Mouse (Mus musculus) macrophage (primary cell): ENCODE measurements at regions not wholly inside any gene's neighbourhood (a gene's known extent, or its start where the extent isn't known, plus 50 kb on each side); places are given as distances from the start of the nearest gene placed in this dataset.

Experiments used
- H3K27ac ChIP-seq: fragments of 350-480 bp; formaldehyde crosslinking; 2 replicates; pipeline ENCODE4 v1.9.0; 2021
- H3K36me3 ChIP-seq: fragments of 350-480 bp; formaldehyde crosslinking; 2 replicates; pipeline ENCODE4 v1.9.0; 2021; ENCODE audit errors: inconsistent target
- H3K4me3 ChIP-seq: fragments of 350-480 bp; formaldehyde crosslinking; 2 replicates; pipeline ENCODE4 v1.9.0; 2021; ENCODE audit errors: inconsistent target
- H3K79me2 ChIP-seq: fragments of 350-480 bp; formaldehyde crosslinking; 2 replicates; pipeline ENCODE4 v1.9.0; 2021; ENCODE audit errors: inconsistent target
- WGBS: methylation state at CpG from one replicate; pipeline ENCODE4 v1.1.7; 2026; ENCODE audit warnings: inconsistent platforms; ENCODE audit not compliant: missing documents; 5-methylcytosine and 5-hydroxymethylcytosine counted together

DNA sequence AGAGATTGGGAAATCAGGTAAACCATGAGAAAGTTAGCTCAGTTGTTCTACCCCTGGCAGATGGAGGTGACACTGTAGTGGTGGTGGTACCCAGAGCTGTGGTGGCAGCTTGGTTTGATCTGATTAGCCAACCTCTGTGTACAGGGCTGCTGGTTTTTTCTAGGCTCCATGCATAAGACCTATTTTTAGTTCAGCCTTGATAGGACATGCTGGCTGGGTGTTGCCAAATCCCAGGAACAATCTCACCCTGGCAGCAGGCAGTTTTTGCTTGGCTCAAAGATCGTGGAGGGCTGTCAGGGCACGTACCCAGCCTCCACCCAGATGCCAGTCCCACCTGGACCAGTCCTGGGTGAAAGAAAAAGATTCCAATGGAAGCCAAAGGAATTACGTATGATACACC lies 178.7 kb upstream of the Fggy start:
- Histone ChIP-seq H3K4me3 (no peak overlapping the region), H3K36me3 (no peaks in the 10 kb centered on the region), H3K79me2 (no peaks in the 10 kb centered on the region), H3K27ac (no peak overlapping the region)
- 93% methylated on average over 3 of the region's 3 CpGs for WGBS

DNA sequence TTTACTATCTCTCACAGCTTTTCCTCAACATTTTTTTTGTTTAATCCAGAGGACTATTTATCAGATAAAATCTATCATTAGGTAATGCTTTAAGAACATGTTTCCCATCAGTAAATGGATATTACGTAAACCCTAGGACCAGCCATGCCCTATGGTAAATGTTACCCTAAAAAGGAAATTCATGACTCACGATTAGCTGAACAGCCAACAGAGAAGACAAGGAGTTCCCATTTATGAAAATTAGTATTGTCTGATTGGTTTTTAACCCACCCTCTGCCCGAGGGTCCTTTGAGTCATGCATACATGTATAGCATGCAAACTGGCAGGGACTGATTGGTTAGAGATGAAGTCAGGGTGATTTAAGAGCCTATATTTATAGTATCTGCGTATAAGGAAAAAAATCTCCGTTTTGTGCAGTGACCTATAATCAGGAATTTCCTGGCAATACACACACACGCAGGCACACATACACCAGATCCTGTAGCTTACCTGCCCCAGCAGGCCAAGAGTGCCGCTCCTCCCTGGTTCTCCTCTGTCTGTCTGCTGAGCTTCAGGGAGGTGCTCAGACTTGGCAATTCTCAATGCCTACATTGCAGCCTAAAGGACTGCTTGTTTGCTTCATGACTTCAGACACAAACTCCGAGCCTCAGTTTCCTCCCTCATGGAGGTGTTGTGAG lies 174.0 kb upstream of the Fggy start:
- H3K79me2 ChIP-seq = no peaks in the 10 kb centered on the region
- no peak overlapping the region for H3K27ac ChIP-seq
- H3K4me3 ChIP-seq = no peak overlapping the region
- H3K36me3 ChIP-seq = no peaks in the 10 kb centered on the region
- WGBS = 68% methylated on average over 8 of the region's 8 CpGs

GRCm38 (mm10) chr4:95385552-95385951 lies 171.8 kb upstream of the Fggy start:
- no peak overlapping the region for H3K27ac ChIP-seq

DNA sequence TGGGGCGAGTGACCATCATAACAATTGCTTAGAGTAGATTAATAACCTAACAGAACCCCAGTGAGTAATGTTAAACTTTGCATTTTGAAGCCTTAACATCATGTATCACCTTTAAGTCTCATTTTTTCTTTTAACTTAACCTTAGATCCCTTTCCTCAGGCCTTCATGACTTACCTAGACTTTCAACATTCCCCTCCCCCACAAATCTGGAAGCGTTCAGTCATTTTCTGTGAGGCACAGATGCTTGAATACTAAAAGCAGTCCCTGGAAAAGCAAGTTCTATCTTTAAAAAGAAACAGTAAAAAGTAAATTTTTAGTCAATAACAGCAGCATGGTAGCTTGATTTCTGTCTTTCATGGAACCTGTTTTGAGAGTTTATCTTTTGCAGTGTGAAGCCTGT lies 171.3 kb upstream of the Fggy start:
- 25% methylated on average over 2 of the region's 2 CpGs for WGBS
- Histone ChIP-seq H3K4me3 (no peak overlapping the region), H3K79me2 (no peaks in the 10 kb centered on the region), H3K27ac (no peak overlapping the region), H3K36me3 (no peaks in the 10 kb centered on the region)

More at GRCm38 (mm10) chr4:95385552-95385951, 171.8 kb upstream of the Fggy start:
- H3K79me2 ChIP-seq = no peaks in the 10 kb centered on the region
- no peaks in the 10 kb centered on the region for H3K36me3 ChIP-seq
- H3K4me3 ChIP-seq = no peak overlapping the region
- 40% methylated on average over 7 of the region's 7 CpGs for WGBS

- Histone ChIP-seq H3K36me3 (no peaks in the 10 kb centered on the region), H3K4me3 (no peak overlapping the region)
- 92% methylated on average over 3 of the region's 3 CpGs for WGBS
Observed at GRCm38 (mm10) chr4:95388556-95388955, 168.8 kb upstream of the Fggy start.

DNA sequence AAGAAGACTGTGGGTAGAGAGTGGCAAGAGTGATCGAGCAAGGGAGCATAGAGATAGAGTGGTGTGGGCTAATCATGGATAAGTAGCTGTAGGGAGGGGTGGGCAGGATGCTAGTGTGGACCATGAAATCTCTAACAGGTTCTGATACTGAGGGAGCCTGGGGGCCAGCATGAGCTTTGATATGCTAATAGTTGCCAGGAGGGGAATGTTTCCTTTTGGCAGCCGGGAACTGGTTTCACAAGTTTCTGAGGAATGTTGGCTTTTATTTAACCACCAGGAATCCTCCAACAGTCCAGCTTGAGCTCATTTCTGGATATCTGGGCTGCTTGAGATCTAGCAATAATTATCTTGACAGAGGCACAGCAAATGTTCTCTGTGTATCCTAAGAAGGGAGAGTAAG lies 167.7 kb upstream of the Fggy start:
- no peak overlapping the region for H3K27ac ChIP-seq
- whole genome bisulfite sequencing = 87% methylated on average over 2 of the region's 2 CpGs
- H3K4me3 ChIP-seq = no peak overlapping the region
- H3K36me3 ChIP-seq = no peaks in the 10 kb centered on the region
- H3K79me2 ChIP-seq = no peaks in the 10 kb centered on the region

More at GRCm38 (mm10) chr4:95388556-95388955, 168.8 kb upstream of the Fggy start:
- no peaks in the 10 kb centered on the region for H3K79me2 ChIP-seq
- H3K27ac ChIP-seq = no peak overlapping the region

- no peak overlapping the region for H3K4me3 ChIP-seq
- no peak overlapping the region for H3K27ac ChIP-seq
- H3K36me3 ChIP-seq = no peaks in the 10 kb centered on the region
- no peaks in the 10 kb centered on the region for H3K79me2 ChIP-seq
Observed at GRCm38 (mm10) chr4:95390549-95390948, 166.8 kb upstream of the Fggy start.

GRCm38 (mm10) chr4:95395746-95396145 lies 161.6 kb upstream of the Fggy start:
- no peak overlapping the region for H3K4me3 ChIP-seq
- no peaks in the 10 kb centered on the region for H3K79me2 ChIP-seq
- WGBS = 96% methylated on average over 3 of the region's 3 CpGs
- H3K27ac ChIP-seq = no peak overlapping the region
- H3K36me3 ChIP-seq = no peaks in the 10 kb centered on the region

DNA sequence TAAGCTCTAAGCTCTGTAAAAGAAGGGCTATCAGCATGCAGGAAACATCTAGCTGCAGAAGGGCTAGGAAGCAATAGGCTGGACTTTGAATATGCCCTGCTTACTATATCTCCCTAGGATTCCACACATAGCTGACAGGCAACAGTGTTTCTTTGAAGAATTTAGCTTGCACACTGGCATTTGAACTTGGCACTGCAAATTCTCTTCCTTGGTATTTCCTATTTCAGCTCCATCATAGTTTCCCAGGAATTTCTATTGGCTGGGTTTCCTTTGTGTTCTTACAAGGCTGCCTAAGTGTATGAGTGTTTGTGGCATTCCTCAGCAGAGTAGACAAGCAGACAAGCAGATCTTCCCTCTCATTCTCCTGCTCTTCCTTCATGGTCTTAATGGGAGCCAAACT lies 159.0 kb upstream of the Fggy start:
- Histone ChIP-seq H3K27ac (no peak overlapping the region), H3K36me3 (no peaks in the 10 kb centered on the region), H3K4me3 (no peak overlapping the region), H3K79me2 (no peaks in the 10 kb centered on the region)

GRCm38 (mm10) chr4:95402273-95402672 lies 155.0 kb upstream of the Fggy start:
- Histone ChIP-seq H3K27ac (no peak overlapping the region), H3K4me3 (no peak overlapping the region), H3K36me3 (no peaks in the 10 kb centered on the region), H3K79me2 (no peaks in the 10 kb centered on the region)
- 94% methylated on average over 6 of the region's 6 CpGs for WGBS

GRCm38 (mm10) chr4:95417075-95417474 lies 140.2 kb upstream of the Fggy start:
- Histone ChIP-seq H3K27ac (no peak overlapping the region), H3K79me2 (no peaks in the 10 kb centered on the region), H3K4me3 (no peak overlapping the region), H3K36me3 (no peaks in the 10 kb centered on the region)
- 54% methylated on average over 2 of the region's 2 CpGs for WGBS

- H3K36me3 ChIP-seq = no peaks in the 10 kb centered on the region
- no peak overlapping the region for H3K4me3 ChIP-seq
- H3K79me2 ChIP-seq = no peaks in the 10 kb centered on the region
- 56% methylated on average over 1 of the region's 1 CpGs for WGBS
- no peak overlapping the region for H3K27ac ChIP-seq
Observed at GRCm38 (mm10) chr4:95426563-95426962, 130.7 kb upstream of the Fggy start.

DNA sequence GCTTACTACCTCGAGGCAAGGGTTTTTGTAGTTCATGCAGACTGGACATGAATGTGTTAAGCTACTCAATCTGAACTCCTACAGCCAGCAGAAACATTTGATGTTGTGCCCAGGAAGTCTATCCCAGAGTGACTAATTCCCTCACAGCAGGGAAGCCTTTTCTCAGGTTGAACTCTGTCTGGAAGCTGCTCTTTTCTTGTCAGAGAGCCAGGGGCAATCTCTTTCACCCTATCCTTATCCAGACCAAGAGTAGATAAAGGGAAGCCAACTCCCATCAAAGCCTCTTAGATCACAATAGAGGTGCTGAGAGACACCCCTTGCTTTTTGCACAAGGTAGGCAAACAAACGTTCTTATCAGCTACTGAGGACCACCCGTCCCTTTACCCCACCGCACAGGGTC lies 122.8 kb upstream of the Fggy start:
- no peak overlapping the region for H3K27ac ChIP-seq
- no peak overlapping the region for H3K4me3 ChIP-seq
- no peaks in the 10 kb centered on the region for H3K79me2 ChIP-seq
- H3K36me3 ChIP-seq = no peaks in the 10 kb centered on the region
- 90% methylated on average over 4 of the region's 4 CpGs for WGBS

GRCm38 (mm10) chr4:95435080-95435479 lies 122.2 kb upstream of the Fggy start:
- WGBS = 93% methylated on average over 3 of the region's 4 CpGs
- H3K4me3 ChIP-seq = no peak overlapping the region
- H3K79me2 ChIP-seq = no peaks in the 10 kb centered on the region
- no peaks in the 10 kb centered on the region for H3K36me3 ChIP-seq
- H3K27ac ChIP-seq = no peak overlapping the region

- Histone ChIP-seq H3K27ac (no peak overlapping the region), H3K79me2 (no peaks in the 10 kb centered on the region), H3K36me3 (no peaks in the 10 kb centered on the region), H3K4me3 (no peak overlapping the region)
- 40% methylated on average over 1 of the region's 1 CpGs for WGBS
Observed at GRCm38 (mm10) chr4:95439834-95440233, 117.5 kb upstream of the Fggy start.
